Mouse (Mus musculus) spleen, postnatal 4 days (tissue): ENCODE results near the gene Gm28308.

Source experiments
- DNase-seq, 2 experiments: peaks; one replicate each; pipeline ENCODE4 v3.0.0; 2022; ENCODE audit warnings: low spot score in 2 of 2

Gm28308 gene

GRCm38 (mm10) chr6:52157466-52158275, 55.5 kb downstream of the Gm28308 start:
- no peak for DNase-seq

- no peak for DNase-seq
Measured at GRCm38 (mm10) chr6:52156551-52157200, 56.5 kb downstream of the Gm28308 start.

DNA sequence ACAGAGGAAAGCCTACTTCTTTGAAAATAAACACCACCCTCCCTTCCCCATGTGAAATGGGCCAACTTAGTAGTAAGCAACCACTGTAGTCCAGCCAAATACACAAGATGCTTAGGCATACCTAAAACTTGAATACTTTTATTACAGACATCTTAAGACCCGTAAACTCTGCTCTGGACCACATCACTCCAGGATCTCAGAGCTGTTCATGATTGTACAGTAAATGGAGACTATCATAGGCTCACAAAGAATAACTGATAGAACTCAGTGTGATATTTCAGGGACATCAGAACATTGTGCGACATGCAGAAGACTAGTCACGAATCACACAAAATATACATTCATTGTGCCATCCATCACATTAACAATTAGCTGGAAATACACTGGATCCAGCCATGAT, 57.7 kb downstream of the Gm28308 start:
- DNase-seq = no peak

GRCm38 (mm10) chr6:52154044-52154443, 59.1 kb downstream of the Gm28308 start:
- DNase-seq = no peak

DNA sequence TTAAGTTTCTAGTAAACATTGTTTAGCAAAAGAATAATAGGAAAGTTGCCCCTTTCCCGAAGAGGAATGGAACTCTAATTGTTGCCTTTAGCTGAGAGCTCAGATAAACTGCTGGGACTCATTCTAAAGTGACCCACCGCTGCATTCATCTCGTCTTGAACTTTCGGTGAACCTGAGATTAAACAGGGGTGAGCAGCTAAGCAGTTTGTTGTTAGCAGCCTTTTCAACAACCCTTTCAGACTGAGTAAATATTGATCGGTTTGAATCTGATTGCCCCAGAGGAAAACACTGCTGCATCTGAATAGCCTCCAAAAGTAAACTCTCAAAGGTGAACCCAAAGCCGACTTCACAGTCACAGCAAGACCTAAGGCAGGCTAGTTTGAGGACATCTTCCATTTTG, 59.9 kb downstream of the Gm28308 start:
- no peak for DNase-seq

GRCm38 (mm10) chr6:52152226-52153193, 60.6 kb downstream of the Gm28308 start:
- DNase-seq = no peak

- DNase-seq = no peak
Measured at GRCm38 (mm10) chr6:52151571-52151970, 61.6 kb downstream of the Gm28308 start.

DNA sequence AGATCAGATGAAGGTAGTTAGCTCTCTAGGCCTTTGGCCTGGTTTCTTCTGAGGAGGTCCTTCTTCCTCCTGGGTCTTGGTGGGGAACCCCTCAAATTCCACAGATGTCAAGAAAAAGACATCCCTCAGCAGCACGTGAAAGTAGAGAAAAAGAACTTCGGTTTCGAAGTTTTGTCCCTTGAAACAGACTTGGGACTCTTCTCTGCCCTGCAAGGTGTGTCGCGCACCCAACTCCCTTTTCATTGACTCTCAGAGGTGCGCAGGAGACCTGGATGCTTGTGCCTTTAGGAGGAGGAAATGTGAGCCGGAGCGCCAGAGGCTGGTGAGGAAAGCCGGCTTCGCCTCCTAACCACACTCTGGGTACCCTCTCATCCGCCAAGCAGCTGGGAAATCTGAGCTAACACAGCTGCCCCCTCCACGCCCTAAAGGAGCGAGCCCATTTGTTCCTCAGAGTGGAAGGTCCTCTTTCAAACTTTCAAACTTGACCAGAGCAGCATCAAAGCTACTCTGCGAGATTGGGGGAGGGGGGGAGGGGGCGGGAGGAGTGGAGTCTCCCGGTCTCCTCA, 62.7 kb downstream of the Gm28308 start:
- no peak for DNase-seq

DNA sequence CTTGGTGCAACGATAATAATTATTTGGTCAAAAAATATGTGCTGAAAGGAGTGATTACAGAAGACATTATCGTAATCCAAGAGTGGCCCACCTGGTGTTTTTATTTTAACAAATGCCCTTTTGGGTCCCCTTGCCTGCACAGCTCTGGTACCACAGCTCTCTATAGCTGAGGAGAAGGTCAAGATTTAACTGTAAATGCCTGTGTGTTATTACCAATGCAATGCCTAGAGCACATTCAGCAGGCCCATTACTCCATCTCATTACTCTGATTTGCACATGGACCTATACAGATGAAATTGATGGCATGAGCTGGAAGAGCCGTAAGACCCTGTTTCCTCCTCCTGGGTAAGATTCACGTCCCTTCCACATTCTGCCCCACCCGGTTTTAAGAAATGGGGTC, 74.0 kb downstream of the Gm28308 start:
- no peak for DNase-seq

DNA sequence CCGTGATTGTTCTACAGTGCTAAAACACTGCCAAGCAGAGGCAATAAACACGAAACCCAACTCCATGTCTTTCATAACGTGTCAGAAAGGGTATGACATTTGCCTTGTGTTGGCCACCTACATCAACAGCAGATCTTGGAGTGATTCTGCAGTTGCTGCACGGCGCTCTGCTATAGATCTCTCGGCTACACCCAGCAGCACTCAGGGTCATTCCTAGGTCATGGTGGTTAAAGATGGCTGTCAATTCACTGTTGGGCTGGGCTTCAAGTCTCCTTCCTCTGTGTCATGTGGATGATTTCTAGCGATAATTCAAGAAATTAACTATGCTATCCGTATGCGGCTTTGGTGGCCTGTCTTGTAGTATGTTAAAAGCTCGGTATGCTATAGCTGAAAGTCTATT, 74.6 kb downstream of the Gm28308 start:
- no peak for DNase-seq

- DNase-seq = no peak
Measured at GRCm38 (mm10) chr6:52137841-52138535, 75.2 kb downstream of the Gm28308 start.

GRCm38 (mm10) chr6:52123673-52124072, 89.5 kb downstream of the Gm28308 start:
- DNase-seq = no peak

GRCm38 (mm10) chr6:52121173-52121572, 92.0 kb downstream of the Gm28308 start:
- no peak for DNase-seq

DNA sequence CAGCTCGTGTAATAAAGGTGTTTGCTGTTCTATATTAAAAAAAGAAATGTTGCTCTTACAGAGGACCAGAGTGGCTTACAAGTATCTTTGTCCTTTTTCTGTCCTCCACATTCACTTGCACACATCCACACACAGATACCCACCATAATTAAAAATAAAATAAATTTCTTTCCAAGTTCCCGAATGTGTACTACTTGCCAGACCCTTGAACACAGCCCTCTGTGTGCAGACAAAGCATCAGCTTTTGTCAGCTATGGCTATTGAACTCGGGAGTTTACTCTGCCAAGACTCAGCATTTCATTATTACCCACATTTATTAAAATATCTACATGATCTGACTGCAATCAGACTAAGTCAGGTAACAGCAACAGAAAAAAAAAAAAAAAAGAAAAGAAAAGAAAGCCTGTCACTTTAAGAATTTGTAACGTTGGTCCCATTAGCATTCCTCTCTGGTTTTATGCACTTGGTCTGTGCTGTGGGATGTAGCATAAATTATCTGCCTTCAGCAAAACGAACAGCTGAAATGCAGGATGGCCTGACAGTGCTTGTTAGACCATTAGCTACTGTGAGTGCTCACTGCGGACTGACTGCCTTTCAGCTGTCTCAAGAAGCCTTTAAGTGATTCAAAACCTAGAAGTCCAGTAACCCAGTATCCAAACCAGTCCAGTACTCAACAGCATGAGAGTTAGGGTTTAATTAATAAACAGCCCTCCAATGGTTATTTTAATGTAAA, 94.1 kb downstream of the Gm28308 start:
- no peak for DNase-seq

- no peak for DNase-seq
Measured at GRCm38 (mm10) chr6:52115899-52116298, 97.2 kb downstream of the Gm28308 start.
